Mouse (Mus musculus) kidney, embryonic 15.5 days (tissue): ENCODE results near the gene Pnrc1. TPM values are rescaled to one million over a fixed set of nuclear protein-coding genes. Genes with fewer than 3 reads are reported as not detected.

Source experiments
- polyA plus RNA-seq: library from polyadenylated mRNA; unstranded; fragments of >200 nt; fragmentation: Nextera tagmentation; extraction: Ambion mirVana; gene quantifications from 2 replicates; pipeline ENCODE4 v1.2.1, GENCODE M21; 2015

Gene Pnrc1
- polyA plus RNA-seq, 1 experiment from 2014 or later, result 86.5 TPM

Other genes with a start within 250 kb of the Pnrc1 start
- 0.36 TPM in 1 of 2 replicates, not detected in the other for gene Gabrr2, start 227.2 kb downstream of the Pnrc1 start, polyA plus RNA-seq
- gene Gabrr1, start 157.6 kb downstream of the Pnrc1 start, polyA plus RNA-seq, result 0.06 TPM in 1 of 2 replicates, not detected in the other
- 0.83 and 1.2 TPM in 2 replicates for gene Pm20d2, start 100.4 kb downstream of the Pnrc1 start, polyA plus RNA-seq
- 4.7 and 5.1 TPM in 2 replicates for gene Srsf12, start 81.2 kb downstream of the Pnrc1 start, polyA plus RNA-seq
- gene Rngtt, start 20.1 kb upstream of the Pnrc1 start, polyA plus RNA-seq, result 25.3 and 26.4 TPM in 2 replicates